Mouse (Mus musculus) heart, postnatal 0 days (tissue): Measurements from ENCODE around the gene Myrf. TPM values are rescaled to one million over a fixed set of nuclear protein-coding genes. Genes with fewer than 3 reads are reported as not detected.
A peak's percentile ranks its signal among the peaks of the same experiment; 100 is the strongest.

ENCODE experiments used
- ATAC-seq: fragments of 200-750 bp; cut with Nextera tagmentation; 2 replicates; pipeline ENCODE4 v1.8.0; 2017; ENCODE audit warnings: low read depth, moderate number of reproducible peaks, moderate library complexity; ENCODE audit not compliant: insufficient read depth
- DNase-seq: peaks from one replicate; pipeline ENCODE4 v3.0.0-alpha.2; 2016; ENCODE audit warnings: low spot score
- H3K27ac ChIP-seq: fragments of 300-500 bp; sonication (generic); 2 replicates; pipeline ENCODE4 v1.5.1; 2014; ENCODE audit warnings: low read depth, mild to moderate bottlenecking
- H3K27me3 ChIP-seq: fragments of 300-500 bp; sonication (generic); 2 replicates; pipeline ENCODE4 v1.6.1; 2014; ENCODE audit warnings: low read length, mixed read lengths; ENCODE audit not compliant: control insufficient read depth, insufficient read depth
- H3K36me3 ChIP-seq: fragments of 300-500 bp; sonication (generic); replicated peaks from 2 replicates; pipeline ENCODE4 v1.6.1; 2014; ENCODE audit warnings: low read length, mixed read lengths; ENCODE audit not compliant: control insufficient read depth, insufficient read depth
- H3K4me1 ChIP-seq: fragments of 300-500 bp; sonication (generic); 2 replicates; pipeline ENCODE4 v1.6.1; 2014; ENCODE audit warnings: antibody characterized with exemption; ENCODE audit not compliant: control insufficient read depth, insufficient read depth
- H3K4me2 ChIP-seq: fragments of 300-500 bp; sonication (generic); 2 replicates; pipeline ENCODE4 v1.6.1; 2014; ENCODE audit warnings: low read depth, mild to moderate bottlenecking, low read length, moderate library complexity
- H3K4me3 ChIP-seq: fragments of 300-500 bp; sonication (generic); 2 replicates; pipeline ENCODE4 v1.5.1; 2014; ENCODE audit warnings: low read depth, low read length
- H3K9ac ChIP-seq: fragments of 300-500 bp; sonication (generic); replicated peaks from 2 replicates; pipeline ENCODE4 v1.6.1; 2014; ENCODE audit warnings: low read depth, low read length, mixed read lengths
- H3K9me3 ChIP-seq: fragments of 300-500 bp; sonication (generic); replicated peaks from 2 replicates; pipeline ENCODE4 v1.6.1; 2016; ENCODE audit warnings: low read length; ENCODE audit not compliant: control insufficient read depth
- CTCF ChIP-seq: IDR thresholded peaks from 2 replicates; pipeline ENCODE4 v1.5.1; 2016; ENCODE audit warnings: antibody characterized with exemption, control low read depth, low read depth
- EP300 ChIP-seq: IDR thresholded peaks from 2 replicates; pipeline ENCODE4 v1.6.1; 2016; ENCODE audit warnings: antibody characterized with exemption, low read depth
- WGBS: fragments of 180-500 bp; shearing (Covaris S2); extraction: QIAGEN DNeasy Blood & Tissue Kit; methylation state at CpG from one replicate; pipeline ENCODE4 v1.1.7; 2014; 5-methylcytosine and 5-hydroxymethylcytosine counted together
- polyA plus RNA-seq: library from polyadenylated mRNA; unstranded; fragments of >200 nt; fragmentation: Nextera tagmentation; extraction: Ambion mirVana; gene quantifications from 2 replicates; pipeline ENCODE4 v1.2.1, GENCODE M21; 2015
- total RNA-seq: library from RNA; depleted of rRNA; stranded (reverse); fragments of >200 nt; gene quantifications from 2 replicates; pipeline ENCODE4 v1.2.3, GENCODE M21; 2014; ENCODE audit warnings: low replicate concordance

Gene Myrf
- total and polyA plus RNA-seq, 2 experiments from 2014 or later, result 1.3 to 4.9 TPM

DNA sequence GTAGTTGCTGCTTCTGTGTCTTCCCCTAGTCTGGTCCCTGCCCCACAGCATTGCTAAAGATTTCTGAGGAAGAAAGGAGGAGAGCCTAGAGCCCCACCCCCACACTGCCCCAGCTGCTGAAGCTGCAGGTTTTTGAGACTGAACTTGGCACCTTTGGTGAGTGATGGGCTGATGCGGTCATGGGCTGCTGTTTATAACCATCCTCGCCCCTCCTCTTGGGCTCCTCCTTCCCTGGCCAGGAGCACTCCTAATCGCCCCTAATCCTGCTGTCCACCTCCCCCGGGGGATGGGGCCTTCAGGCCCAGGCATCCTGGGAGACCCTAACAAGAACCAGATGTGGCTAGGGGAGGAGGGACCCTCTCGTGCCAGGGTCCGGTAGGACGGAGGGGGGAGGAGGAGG is 9.5 kb downstream of the Myrf start:
- no peaks in the 10 kb centered on the region for H3K4me1 ChIP-seq
- H3K4me2 ChIP-seq, result no peak overlapping the region
- H3K9ac ChIP-seq, result no peak overlapping the region
- ATAC-seq, result no peak
- H3K36me3 ChIP-seq, result no peaks in the 10 kb centered on the region
- DNase-seq, result no peak
- TF ChIP-seq EP300 (no peak), CTCF (no peak)
- H3K27me3 ChIP-seq, result peaks cover 10% of the 10 kb centered on the region; the same call in 1 of the 2 replicates
- no peaks in the 10 kb centered on the region for H3K9me3 ChIP-seq
- WGBS, result 21% methylated on average over 7 of the region's 7 CpGs
- no peak overlapping the region for H3K27ac ChIP-seq
- no peak overlapping the region for H3K4me3 ChIP-seq

GRCm38 (mm10) chr19:10225767-10226166 is 14.8 kb downstream of the Myrf start:
- TF ChIP-seq EP300 (no peak), CTCF (no peak)
- Histone ChIP-seq H3K36me3 (no peaks in the 10 kb centered on the region), H3K27ac (no peak overlapping the region), H3K9me3 (no peaks in the 10 kb centered on the region), H3K27me3 (no peaks in the 10 kb centered on the region), H3K4me2 (no peak overlapping the region), H3K4me3 (no peak overlapping the region), H3K4me1 (peaks cover 6% of the 10 kb centered on the region; the same call in 1 of the 2 replicates), H3K9ac (no peak overlapping the region)
- WGBS, result 39% methylated on average over 4 of the region's 4 CpGs
- no peak for ATAC-seq
- no peak for DNase-seq

DNA sequence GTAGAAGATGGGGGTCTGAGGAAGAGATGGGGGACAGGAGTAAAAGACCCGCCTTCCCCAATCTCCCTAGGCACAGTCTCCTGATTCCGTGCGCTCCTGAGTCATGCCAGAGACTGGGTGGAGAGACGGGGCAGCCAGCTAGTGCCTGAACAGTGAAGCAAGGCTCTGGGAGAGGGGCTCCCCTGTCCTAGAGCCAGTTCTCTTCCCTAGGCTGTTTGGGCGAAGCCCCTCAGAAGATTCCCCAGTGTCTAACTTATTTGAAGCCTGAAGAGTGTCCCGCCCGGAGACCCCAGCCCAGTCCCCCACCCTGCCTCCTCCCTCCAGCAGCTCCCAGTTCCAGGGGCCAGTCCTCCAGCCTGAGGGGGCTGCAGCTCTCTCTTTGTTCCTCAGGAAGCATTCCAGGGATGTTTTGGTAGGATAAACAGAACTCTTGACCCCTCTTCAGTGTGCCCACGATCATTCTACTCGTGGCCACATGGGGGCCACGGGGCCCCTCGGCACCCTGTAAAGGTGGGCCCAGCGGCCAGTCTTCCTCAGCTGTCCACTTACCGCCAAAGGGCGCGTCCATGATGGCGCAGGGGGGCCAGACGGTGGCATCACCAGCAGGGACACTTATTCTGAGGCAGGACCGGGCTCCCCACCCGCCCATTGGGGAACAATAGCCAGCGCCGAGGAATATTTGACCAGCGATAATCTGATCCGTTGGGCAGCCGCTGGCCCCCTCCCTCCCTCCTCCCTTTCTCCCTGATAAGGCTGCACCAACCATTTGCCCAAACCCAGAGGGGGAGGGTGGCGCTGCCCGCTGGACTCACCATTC is 15.7 kb downstream of the Myrf start:
- H3K9me3 ChIP-seq, result no peaks in the 10 kb centered on the region
- H3K4me1 ChIP-seq, result peaks cover 6% of the 10 kb centered on the region; the same call in 1 of the 2 replicates
- H3K4me3 ChIP-seq, result no peak overlapping the region
- H3K4me2 ChIP-seq, result peak overlapping the region; percentile 24
- H3K27me3 ChIP-seq, result no peaks in the 10 kb centered on the region
- DNase-seq (no peak), ATAC-seq (no peak)
- no peak overlapping the region for H3K9ac ChIP-seq
- no peak overlapping the region for H3K27ac ChIP-seq
- no peak for TF ChIP-seq CTCF
- no peak for TF ChIP-seq EP300
- H3K36me3 ChIP-seq, result no peaks in the 10 kb centered on the region
- 16% methylated on average over 25 of the region's 26 CpGs for WGBS

DNA sequence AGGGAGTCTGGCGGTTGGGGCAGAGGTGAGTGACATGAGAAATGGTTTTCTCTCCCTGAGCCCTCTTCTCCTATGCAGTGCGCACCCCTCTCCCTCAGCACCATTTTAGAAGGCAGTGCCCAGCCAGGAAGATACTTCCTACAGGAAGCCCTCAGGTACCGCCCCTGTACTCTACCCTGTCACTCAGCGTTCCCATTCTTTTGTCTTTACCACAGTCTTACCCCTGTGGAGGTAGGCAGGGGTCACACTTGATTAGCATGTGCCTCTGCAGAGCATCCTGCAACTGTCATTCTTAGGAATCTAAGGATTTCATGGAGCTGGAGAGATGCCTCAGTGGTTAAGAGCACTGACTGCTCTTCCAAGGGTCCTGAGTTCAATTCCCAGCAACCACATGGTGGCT is 17.0 kb downstream of the Myrf start:
- 71% methylated on average over 4 of the region's 4 CpGs for WGBS
- H3K4me1 ChIP-seq, result peaks cover 6% of the 10 kb centered on the region; the same call in 1 of the 2 replicates
- H3K9ac ChIP-seq, result no peak overlapping the region
- no peak for DNase-seq
- ATAC-seq, result no peak
- H3K4me3 ChIP-seq, result no peak overlapping the region
- no peaks in the 10 kb centered on the region for H3K27me3 ChIP-seq
- no peaks in the 10 kb centered on the region for H3K36me3 ChIP-seq
- H3K27ac ChIP-seq, result no peak overlapping the region
- H3K4me2 ChIP-seq, result no peak overlapping the region
- H3K9me3 ChIP-seq, result no peaks in the 10 kb centered on the region
- TF ChIP-seq CTCF, result no peak
- TF ChIP-seq EP300, result no peak

GRCm38 (mm10) chr19:10222656-10223055 is 17.9 kb downstream of the Myrf start:
- Histone ChIP-seq H3K36me3 (no peaks in the 10 kb centered on the region), H3K9ac (no peak overlapping the region), H3K4me2 (no peak overlapping the region), H3K27ac (no peak overlapping the region), H3K4me1 (peaks cover 6% of the 10 kb centered on the region; the same call in 1 of the 2 replicates), H3K27me3 (no peaks in the 10 kb centered on the region), H3K4me3 (no peak overlapping the region), H3K9me3 (no peaks in the 10 kb centered on the region)
- ATAC-seq, result no peak
- 32% methylated on average over 8 of the region's 8 CpGs for WGBS
- TF ChIP-seq EP300, result no peak
- no peak for TF ChIP-seq CTCF
- no peak for DNase-seq

DNA sequence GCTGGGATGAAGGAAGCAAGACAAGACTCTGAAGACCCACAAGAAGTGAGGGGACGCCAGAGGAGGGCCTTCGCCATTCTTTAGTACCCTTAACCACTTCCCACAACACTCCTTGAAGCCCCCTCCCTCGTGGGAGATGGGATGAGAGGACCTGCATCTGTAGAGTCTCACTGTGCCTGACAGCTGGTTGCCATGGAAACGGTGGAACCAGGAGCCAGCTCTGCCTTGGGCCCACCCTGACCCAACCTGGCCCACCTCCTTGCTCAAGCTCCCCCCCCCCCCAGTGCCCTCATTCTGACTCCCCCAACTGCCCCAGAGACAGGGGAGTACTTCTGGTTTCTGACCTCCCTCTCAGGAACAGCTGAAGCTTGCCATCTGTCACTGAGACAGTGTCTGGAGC is 19.0 kb downstream of the Myrf start:
- H3K4me3 ChIP-seq, result no peak overlapping the region
- no peaks in the 10 kb centered on the region for H3K36me3 ChIP-seq
- no peak overlapping the region for H3K4me2 ChIP-seq
- H3K4me1 ChIP-seq, result peaks cover 6% of the 10 kb centered on the region; the same call in 1 of the 2 replicates
- H3K27me3 ChIP-seq, result no peaks in the 10 kb centered on the region
- DNase-seq, result no peak
- no peak for TF ChIP-seq EP300
- no peak for TF ChIP-seq CTCF
- H3K9me3 ChIP-seq, result no peaks in the 10 kb centered on the region
- H3K9ac ChIP-seq, result no peak overlapping the region
- 43% methylated on average over 4 of the region's 4 CpGs for WGBS
- no peak overlapping the region for H3K27ac ChIP-seq
- ATAC-seq, result no peak; the same call in 1 of the 2 replicates
